Mouse (Mus musculus) hindlimb bud, embryonic 11.5 days (tissue): ENCODE data around the gene Agl.

Experiments
- DNase-seq: peaks from one replicate; pipeline ENCODE4 v3.0.0-alpha.2; 2012; ENCODE audit warnings: low read depth, low spot score; ENCODE audit errors: extremely low spot score

Agl gene

DNA sequence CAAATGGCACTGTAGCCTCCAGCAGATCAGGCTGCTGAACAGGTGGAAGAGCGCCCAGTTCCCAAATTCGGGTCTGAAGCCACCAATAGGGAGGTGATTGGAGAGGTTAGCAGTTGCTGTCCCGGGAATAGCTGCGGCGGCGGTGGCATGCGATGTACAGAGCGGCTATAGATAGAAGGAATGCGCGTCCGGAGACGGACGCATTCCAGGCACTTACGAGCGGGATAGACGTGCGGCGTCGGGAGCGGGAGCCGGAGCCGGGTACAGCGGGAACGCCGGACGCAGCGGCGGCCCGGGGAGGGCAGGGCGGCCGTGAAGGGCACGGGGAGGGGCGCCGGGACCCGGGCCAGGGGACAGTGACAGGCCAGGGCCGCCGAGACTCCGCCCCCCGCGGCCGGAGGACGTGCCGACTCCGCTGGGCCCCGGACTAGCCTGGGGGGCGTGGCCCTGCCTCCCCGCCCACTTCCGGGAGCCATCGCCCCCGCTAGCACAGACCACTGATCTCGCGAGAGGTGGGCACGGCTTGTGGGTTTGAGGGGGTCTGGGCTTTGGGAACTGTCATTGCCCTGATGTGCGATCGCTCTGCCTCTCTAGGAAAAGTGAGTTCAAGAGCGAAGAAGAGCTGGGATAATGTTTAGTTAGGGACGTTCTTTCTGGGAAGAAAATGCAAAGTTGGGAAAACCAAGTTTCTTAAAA, at the start of gene Agl:
Gene Agl, minus strand, starts transcription at position 356 of the 696 bp plus-strand sequence.
- DNase-seq: peak; percentile 84

DNA sequence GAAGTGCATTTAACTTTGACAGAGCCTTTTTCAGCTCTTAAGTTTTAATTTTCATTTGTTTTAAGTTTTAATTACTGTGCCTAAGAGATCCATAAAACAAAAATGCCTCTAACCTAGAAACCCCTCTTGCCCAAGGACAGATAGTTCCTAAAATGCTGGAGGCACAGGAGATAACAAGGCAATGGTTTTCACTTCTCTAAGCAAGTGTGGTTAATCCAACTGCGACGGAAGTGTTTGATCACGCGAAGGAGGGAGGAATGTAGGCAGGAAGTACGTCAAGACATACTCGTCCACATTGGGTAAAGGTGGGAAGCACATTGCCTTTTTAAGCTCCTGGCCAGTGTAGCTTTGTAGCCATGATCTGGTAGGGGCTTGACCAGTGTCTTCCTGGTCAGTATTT, 49.6 kb upstream of the Agl start:
- DNase-seq: no peak

DNA sequence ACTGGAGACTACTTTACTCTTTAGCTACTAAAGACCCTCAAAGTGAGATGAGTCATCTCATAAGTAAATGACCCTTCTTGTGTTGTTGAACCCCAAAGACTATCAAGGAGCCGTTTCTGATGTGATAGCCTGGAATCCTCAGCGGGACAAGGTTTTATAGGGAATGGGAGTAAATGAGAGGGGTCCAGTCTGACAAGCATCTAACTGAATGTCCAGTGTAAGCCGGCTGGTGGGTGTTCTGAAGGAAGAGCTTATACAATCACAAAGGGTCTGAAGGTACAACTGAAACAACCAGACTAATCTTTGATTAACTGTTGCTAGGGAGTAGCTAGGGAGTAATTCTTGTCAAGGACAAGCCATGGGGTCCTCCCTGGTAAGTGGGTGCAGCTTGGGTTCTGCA, 44.5 kb upstream of the Agl start:
- no peak for DNase-seq

DNA sequence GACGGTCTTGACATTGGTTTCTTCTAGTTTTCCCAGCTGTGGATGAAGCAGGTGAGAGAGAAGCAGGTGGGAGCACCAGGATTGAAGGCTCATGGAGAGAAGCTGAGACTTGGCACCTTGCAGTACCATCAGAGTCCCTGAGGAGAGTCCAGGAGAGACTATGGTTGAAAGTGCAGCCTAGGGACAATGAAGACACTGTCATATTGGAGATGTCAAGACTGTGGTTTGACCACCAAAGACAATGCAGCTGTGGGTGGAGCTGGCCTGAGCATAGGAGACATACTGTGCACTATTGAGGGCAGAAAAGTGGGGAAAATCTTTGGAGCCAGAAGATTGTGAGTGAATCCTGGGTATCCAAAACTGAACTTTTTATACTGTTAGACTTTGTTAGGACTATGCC, 42.4 kb upstream of the Agl start:
- DNase-seq: no peak

DNA sequence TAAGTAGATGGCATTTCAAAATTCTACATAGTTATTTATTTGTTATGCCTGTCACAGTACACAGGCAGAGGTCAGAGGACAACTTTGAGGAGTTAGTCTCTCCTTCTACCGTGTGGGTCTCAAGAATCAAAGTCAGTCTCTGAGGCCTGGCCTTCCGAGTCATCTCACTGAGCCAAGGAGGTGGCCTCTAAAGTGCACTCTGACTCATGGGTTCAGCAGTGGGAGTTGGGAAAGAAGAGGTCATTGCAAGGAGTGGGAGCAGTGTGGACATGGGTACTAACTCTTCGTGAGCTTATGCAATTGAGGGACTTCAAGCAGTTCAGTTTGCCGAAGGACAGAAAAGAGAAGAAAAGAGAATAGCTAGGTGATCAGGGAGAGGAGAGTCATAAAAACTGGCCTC, 41.0 kb upstream of the Agl start:
- no peak for DNase-seq

DNA sequence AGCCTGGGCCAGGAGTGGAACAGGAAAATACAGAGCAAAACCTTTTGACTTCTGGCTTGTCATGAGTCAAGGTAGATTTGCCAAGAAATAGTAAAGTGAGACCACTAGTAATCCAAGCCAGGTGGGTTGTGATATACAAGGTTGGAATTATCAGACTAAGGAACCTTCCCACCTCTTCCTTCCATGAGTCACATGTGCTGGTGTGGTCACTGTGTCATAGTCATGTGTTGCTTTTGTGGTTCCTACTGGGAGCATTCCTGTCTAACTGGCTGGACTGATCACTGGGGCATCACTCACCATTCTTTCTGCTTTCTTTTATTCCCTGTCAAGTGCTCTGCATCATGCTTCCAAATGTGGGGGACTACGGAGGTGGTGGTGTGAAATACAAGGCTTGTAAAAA, 40.1 kb upstream of the Agl start:
- no peak for DNase-seq

DNA sequence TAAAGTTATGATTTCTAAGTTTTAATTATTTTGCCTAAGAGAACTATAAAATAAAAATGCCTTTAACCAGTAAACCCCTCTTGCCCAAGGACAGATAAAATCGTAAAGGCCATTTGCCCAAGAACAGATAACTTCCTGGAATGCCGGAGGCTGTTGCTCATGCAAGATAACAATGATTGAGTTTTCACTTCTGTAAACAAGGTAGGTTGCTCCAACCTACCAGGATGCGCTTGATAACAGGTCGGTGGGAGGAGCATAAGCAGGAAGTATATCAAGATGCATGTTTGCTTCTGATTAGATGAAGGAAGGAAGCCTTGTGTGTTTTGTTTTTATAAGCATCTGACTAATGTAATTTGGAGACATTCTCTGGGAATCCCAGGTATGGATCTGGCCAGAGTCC, 38.1 kb upstream of the Agl start:
- DNase-seq: no peak

DNA sequence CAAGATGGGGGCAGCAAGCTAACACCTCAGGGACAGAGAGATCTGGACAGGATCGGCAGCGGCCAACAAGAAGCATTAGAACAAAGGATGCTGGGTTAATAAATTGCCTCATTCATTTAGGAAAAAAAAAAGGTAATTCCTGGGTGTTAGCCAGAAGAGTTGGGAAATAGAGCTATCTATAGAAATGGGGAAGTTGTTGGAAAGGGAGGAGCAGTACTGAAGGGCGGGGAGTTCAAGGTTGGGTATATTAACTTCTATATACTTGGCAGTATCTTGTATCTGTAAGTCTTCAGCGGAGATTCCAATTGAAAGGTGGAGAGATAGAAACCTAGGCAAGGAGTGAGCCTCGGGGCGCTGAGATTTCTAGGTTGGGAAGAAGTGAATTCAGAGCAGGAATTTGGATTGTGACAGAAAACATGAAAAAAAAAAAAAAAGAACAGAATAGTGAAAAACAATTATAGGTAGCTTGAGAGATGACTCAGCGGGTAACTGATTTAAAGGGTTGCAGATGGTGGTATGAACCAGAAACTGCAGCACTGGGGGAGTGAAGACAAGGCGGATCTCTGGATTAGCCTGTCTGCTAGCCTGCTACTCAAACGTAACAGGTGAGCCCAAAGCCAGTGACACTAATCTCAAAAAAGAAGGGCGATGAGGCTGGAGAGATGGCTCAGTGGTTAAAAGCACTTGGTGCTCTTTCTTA, 37.1 kb upstream of the Agl start:
- no peak for DNase-seq

DNA sequence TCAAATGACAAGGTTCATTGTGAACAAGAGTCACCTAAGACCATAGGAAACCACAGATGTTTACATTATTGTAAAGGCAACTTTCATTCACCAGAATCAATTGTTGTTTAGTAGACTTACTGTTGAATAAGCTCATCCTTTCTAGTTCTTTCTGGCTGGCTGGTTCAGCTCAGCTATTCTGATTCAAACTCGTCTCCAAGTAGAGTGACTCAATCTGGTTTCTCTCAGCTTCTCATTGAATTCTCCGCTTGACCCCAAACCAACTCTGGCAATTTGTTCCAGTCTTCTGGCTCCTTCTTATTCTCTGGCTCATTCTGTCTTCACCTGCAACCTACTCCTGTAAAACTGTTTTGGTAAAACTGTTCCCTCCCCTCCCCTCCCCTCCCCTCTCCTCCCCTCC, 33.3 kb upstream of the Agl start:
- no peak for DNase-seq

DNA sequence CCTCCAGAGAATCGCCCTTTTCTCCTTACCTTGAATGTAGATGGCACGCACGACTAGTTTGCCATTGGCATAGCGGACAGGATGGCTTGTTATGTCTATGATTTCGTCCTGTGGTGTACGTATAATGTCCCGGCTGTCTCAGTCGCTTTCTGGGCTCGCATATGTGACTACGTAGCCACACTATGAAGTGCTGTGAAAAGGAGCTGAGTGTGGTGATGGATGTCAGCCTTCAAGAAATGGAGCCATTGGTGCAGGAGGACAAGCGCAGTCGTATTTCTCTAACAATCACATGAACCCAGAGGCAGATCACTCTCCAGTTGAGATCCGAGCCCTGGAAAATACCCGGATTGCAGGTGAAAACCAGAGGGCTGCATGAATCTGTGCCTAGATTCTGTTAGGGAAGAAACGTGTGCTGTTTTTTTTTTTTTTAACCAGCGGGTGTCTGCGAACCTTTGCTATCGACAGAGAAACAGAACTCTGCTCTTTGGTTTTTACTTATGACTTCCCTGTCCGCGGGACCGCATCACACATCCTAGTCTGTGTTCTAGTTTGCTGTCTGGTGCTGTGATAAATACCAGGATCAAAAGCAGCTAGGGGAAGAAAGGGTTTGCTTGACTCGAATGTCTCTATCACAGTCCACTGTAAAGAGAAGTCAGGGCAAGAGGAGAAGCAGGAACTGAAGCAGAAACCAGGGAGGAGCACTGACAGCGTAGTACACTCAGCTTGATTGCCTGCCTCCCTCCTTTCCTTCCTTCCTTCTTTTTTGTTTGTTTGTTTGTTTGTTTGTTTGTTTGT, 28.9 kb upstream of the Agl start:
- no peak for DNase-seq

DNA sequence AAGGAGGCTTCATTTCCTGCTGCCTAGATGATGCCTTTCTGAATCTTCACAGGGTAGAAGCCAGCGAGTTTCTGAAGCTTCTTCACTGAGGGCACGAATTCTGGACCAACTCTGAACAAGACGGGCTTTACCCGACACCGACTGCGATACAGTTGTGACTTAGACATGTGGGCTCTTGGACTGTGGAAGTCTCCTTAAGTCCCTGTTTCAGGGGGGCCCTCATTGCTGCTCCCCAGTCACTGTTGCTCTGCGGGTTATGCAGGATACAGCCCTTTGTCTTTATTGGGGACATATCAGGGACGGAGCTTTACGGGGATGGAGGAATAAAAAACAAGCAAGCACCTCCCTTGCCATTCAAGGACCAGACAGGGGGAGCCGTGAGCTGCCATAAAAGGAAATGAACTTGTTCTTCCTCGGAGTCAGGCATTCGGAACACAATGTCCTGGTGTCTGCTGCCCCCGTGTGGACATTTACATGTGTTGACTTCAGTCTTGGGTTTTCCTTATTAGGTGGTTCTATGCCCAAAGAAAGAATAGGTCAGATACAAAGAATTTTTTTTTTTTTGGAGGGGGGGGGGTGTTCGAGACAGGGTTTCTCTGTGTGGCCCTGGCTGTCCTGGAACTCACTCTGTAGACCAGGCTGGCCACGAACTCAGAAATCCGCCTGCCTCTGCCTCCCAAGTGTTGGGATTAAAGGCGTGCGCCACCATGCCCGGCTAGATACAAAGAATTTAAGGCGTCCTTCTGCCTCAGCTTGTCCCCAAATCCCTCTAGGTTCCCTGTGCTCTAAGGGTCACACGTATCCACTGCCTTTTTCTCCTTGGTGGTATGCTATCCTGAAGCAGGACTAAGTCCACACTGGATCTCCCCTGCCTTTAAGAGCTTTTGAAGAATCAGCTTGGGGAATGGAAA, 28.1 kb upstream of the Agl start:
- DNase-seq: peak; percentile 77

DNA sequence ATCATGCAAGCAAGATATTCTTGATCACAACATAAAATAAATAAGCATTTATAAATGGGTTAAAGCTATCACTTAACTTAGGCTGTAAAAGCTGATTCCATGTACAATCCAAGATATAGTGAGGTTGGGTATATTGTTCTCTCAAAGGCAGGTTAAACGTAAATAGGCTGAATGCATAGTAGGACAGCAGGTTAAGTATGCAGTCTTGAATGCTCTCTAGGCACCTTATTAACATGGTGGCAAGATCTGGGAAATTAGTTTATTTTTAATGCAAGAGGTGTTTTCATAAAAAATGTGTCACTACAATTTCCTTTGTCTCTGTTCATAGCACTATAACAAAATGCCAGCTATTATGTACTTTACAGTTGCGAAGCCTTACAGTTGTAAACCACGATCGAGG, 27.4 kb upstream of the Agl start:
- no peak for DNase-seq

DNA sequence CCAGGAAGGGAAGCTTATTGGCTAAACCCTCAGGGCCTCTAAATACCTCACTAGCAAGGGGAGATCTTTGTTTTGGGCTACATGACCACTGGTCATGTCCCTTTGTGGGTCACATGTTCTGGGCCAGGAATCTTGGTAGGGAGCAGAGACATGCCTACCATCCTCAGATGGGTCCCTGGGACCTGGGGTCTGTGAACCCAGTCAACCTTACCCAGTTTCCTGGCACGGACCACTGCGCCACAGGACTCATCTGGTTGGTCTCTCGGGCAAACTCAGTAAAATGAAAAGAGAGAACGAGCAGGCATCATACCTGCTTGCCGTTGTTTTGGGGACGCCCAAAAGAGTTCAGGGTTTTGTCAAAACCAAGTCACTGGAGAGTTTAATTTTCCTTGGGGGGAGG, 26.3 kb upstream of the Agl start:
- DNase-seq: no peak

DNA sequence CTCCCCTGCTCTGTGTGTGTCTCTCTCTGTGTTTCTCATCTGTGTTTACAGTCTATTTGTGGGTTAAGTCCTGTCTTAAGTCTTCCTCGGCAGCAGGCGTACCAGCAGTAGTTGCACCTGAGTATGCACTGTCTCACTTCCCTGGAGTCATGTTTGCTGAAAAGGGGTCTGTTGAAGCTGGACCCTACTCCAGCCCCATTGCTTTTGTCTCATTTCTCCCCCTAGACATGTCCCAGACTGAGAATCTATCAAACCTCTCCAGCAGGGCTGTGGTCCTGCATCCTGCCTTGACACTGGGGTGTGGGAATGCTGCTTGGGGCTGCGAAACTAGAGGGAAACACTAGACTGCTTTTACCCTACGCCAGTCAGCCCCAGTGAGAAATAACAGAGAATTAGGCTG, 25.5 kb upstream of the Agl start:
- no peak for DNase-seq

DNA sequence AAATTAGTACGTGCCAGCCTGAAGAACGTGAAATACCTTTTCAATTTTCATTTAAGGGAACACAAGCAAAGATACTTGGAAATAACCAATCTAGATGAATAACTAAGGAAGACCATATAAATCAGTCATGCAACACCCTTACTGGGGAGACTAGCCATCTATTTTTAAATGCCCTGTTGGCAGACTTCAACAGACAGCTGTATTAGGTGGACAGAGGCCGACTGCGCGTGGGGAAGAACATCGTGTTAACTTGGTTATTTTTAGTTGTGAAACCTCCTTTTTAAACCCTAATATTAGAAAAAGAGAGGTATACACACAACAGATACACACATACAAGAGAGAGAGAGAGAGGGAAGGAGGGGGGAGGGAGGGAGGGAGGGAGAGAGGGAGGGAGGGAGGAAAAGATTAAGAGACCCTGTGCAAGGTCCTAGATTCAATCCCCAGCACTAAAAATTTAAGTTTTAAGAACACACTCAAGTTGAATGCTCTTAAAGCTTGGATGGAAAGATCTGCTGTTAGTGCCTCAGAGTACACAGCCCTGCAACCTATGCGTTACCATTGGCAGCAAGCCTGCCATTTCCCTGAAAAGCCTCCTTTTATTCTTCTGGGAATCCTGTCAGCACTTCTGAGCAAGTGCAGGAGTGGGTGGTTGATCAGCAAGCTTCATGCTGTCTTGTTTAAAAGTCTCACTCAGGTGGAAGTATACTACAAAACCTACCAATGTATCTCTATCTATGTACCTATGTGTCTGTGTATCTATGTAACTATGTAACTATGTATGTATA, 24.8 kb upstream of the Agl start:
- DNase-seq: no peak

DNA sequence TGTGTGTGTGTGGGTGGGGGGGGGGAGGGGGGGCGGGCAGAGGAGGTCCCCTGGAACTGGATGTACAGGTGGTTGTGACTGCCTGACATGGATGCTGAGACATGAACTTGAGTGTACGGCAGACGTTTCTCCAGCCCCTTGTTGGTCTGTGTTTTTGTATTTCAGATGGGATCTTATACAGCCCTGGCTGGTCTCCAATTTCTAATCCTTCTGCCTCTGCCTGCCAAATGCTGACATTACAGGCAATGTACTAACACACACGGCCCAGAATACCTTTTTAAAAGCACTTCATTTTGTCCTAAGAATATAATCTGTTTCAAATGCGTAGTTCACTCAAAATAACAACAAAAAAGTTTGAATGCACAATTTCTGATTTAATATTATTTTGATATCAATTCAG, 23.4 kb upstream of the Agl start:
- DNase-seq: no peak

DNA sequence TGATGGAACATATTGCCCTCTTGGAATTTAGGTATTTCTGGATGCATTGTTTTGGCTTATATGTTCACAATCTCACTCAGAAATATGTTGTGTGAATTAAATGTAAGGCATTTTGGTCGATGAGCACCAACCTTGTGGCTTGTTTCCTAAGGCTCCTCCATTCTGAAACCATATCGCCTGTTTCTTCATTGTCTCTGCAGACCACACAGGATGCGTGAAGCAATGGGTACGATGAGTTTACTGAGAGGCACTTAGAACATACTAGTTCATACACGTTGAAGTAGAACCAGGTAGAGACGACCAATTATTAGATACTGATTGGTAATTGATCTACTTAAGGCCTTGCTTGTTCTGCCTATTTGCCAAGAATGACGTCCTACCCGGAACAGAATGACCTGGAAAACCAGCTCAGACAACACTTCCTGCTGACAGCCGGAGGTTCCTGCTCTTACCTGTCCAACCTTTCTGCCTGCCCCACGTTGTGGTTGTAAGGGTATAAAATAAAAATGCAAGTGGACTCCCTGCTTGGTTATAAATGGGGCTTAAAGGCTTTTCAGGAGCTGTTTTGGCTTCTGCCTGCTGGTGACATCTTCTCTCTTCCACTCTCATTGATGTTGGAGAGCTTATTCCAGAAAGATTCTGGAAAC, 21.4 kb upstream of the Agl start:
- no peak for DNase-seq

DNA sequence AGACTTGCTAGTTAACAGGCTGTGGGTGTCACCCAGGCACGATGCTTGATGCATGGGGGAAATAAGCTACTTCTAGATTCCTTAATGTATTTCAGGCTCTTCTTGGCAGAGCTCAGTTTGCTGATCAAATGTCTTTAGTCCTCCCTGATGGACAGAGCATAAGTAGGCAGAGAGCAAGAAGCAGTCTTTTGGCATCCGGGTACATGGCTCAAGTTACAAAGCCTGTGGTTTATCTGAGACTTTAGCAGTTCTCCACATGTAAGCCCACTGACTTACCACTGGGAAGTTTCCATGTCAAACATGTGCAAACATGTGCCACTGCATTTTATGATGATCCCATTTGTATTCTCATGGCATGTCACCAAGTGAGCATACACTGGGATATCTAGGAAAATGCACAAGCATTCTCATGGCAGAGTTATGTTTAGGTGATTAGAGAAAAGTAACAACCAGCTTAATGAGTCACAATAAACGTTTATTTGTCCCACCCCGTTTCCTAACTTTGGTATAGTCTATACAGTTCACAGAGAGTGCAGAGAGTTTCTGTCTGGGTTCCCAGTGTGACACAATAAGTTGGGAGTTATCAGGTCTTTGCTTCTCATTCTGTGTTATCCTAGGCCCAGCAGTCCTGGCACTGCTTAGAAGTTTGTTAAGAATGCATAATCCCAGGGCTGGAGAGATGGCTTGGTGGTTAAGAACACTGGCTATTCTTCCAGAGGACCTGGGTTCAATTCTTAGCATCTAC, 18.7 kb upstream of the Agl start:
- DNase-seq: no peak

DNA sequence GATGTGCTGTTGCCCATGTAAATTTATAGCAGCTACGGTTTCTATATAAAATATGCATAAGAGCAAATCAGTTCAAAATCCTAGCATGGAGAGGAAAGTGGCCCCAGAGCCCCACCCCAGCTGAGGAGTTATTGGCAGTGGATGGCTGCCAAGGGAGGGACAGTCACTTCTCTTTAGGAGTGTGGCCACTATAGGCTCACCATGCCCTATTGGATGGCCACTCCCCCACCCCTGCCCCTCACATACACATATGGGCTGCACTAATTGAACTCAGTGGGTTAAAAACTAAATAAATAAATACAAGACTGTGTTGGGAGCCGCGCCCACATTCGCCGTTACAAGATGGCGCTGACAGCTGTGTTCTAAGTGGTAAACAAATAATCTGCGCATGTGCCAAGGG, 9.3 kb upstream of the Agl start:
- DNase-seq: no peak
